Mouse (Mus musculus): Measurements from ENCODE around the gene Nars2.
"Not testable (repeated sequence)": the region's sequence is repeated elsewhere in the genome, so short reads cannot be mapped to it uniquely, and the experiment has no call there.

Nars2 gene

GRCm38 (mm10) chr7:96951281-96952051 lies at the start of gene Nars2:
Gene Nars2 (plus strand): TSS chr7:96951505.
- DNase-seq (ENCODE audit: low read depth): peak; percentile 96

- no peak for DNase-seq (ENCODE audit: low read depth)
Observed at GRCm38 (mm10) chr7:96902183-96902582, 49.1 kb upstream of the Nars2 start.

GRCm38 (mm10) chr7:96903088-96903985 lies 48.0 kb upstream of the Nars2 start:
- DNase-seq (ENCODE audit: low read depth): no peak

GRCm38 (mm10) chr7:96904442-96904841 lies 46.9 kb upstream of the Nars2 start:
- no peak for DNase-seq (ENCODE audit: low read depth)

GRCm38 (mm10) chr7:96904936-96905335 lies 46.4 kb upstream of the Nars2 start:
- no peak for DNase-seq (ENCODE audit: low read depth)

- DNase-seq (ENCODE audit: low read depth): no peak
Observed at GRCm38 (mm10) chr7:96905422-96905821, 45.9 kb upstream of the Nars2 start.

GRCm38 (mm10) chr7:96906216-96906615 lies 45.1 kb upstream of the Nars2 start:
- DNase-seq (ENCODE audit: low read depth): no peak

- DNase-seq (ENCODE audit: low read depth): no peak
Observed at GRCm38 (mm10) chr7:96907971-96908680, 43.2 kb upstream of the Nars2 start.

- DNase-seq (ENCODE audit: low read depth): no peak
Observed at GRCm38 (mm10) chr7:96909856-96910255, 41.4 kb upstream of the Nars2 start.

- no peak for DNase-seq (ENCODE audit: low read depth)
Observed at GRCm38 (mm10) chr7:96910310-96910960, 40.9 kb upstream of the Nars2 start.

GRCm38 (mm10) chr7:96914031-96914430 lies 37.3 kb upstream of the Nars2 start:
- DNase-seq (ENCODE audit: low read depth): peak; percentile 52

GRCm38 (mm10) chr7:96915452-96916105 lies 35.7 kb upstream of the Nars2 start:
- DNase-seq (ENCODE audit: low read depth): peak; percentile 50

- DNase-seq (ENCODE audit: low read depth): no peak
Observed at GRCm38 (mm10) chr7:96920447-96921095, 30.7 kb upstream of the Nars2 start.

GRCm38 (mm10) chr7:96922927-96923326 lies 28.4 kb upstream of the Nars2 start:
- no peak for DNase-seq (ENCODE audit: low read depth)

GRCm38 (mm10) chr7:96943715-96944377 lies 7.5 kb upstream of the Nars2 start:
- DNase-seq (ENCODE audit: low read depth): no peak

- not testable (repeated sequence) for DNase-seq (ENCODE audit: low read depth)
Observed at GRCm38 (mm10) chr7:96946501-96946900, 4.8 kb upstream of the Nars2 start.

GRCm38 (mm10) chr7:96952094-96952493 lies 789 bp downstream of the Nars2 start:
- no peak for DNase-seq (ENCODE audit: low read depth)

- peak; percentile 64 for DNase-seq (ENCODE audit: low read depth)
Observed at GRCm38 (mm10) chr7:96959168-96959567, 7.9 kb downstream of the Nars2 start.

- no peak for DNase-seq (ENCODE audit: low read depth)
Observed at GRCm38 (mm10) chr7:96967188-96967587, 15.9 kb downstream of the Nars2 start.

- DNase-seq (ENCODE audit: low read depth): peak; percentile 64
Observed at GRCm38 (mm10) chr7:96970359-96970758, 19.1 kb downstream of the Nars2 start.
